Mouse (Mus musculus) embryonic facial prominence, embryonic 13.5 days (tissue): ENCODE results near the gene Gna15. TPM values are rescaled to one million over a fixed set of nuclear protein-coding genes. Genes with fewer than 3 reads are reported as not detected.
A peak's percentile ranks its signal among the peaks of the same experiment; 100 is the strongest.

Source experiments
- ATAC-seq: fragments of 200-750 bp; cut with Nextera tagmentation; 2 replicates; pipeline ENCODE4 v1.8.0; 2017; ENCODE audit warnings: low read depth; ENCODE audit not compliant: insufficient number of reproducible peaks, insufficient read depth, low FRiP score, low TSS enrichment
- H3K27ac ChIP-seq: fragments of 300-500 bp; sonication (generic); 2 replicates; pipeline ENCODE4 v1.5.1; 2015; ENCODE audit warnings: moderate library complexity, mild to moderate bottlenecking, inconsistent platforms
- H3K27me3 ChIP-seq: fragments of 300-500 bp; sonication (generic); 2 replicates; pipeline ENCODE4 v1.6.1; 2015; ENCODE audit warnings: mild to moderate bottlenecking, inconsistent platforms
- H3K36me3 ChIP-seq: fragments of 300-500 bp; sonication (generic); 2 replicates; pipeline ENCODE4 v1.6.1; 2015; ENCODE audit warnings: mild to moderate bottlenecking, inconsistent platforms
- H3K4me1 ChIP-seq: fragments of 300-500 bp; sonication (generic); 2 replicates; pipeline ENCODE4 v1.6.1; 2015; ENCODE audit warnings: inconsistent platforms
- H3K4me2 ChIP-seq: fragments of 300-500 bp; sonication (generic); 2 replicates; pipeline ENCODE4 v1.6.1; 2015; ENCODE audit warnings: moderate library complexity, mild to moderate bottlenecking, inconsistent platforms
- H3K4me3 ChIP-seq: fragments of 300-500 bp; sonication (generic); 2 replicates; pipeline ENCODE4 v1.5.1; 2015; ENCODE audit warnings: mild to moderate bottlenecking, inconsistent platforms
- H3K9ac ChIP-seq: fragments of 300-500 bp; sonication (generic); 2 replicates; pipeline ENCODE4 v1.6.1; 2015; ENCODE audit warnings: mild to moderate bottlenecking, inconsistent platforms
- H3K9me3 ChIP-seq: fragments of 300-500 bp; sonication (generic); 2 replicates; pipeline ENCODE4 v1.6.1; 2016; ENCODE audit warnings: inconsistent platforms
- WGBS: fragments of 180-500 bp; shearing (Covaris S2); methylation state at CpG from one replicate; pipeline ENCODE4 v1.1.7; 2015; ENCODE audit warnings: mixed read lengths; 5-methylcytosine and 5-hydroxymethylcytosine counted together
- polyA plus RNA-seq: library from polyadenylated mRNA; unstranded; fragments of >200 nt; fragmentation: Nextera tagmentation; extraction: Ambion mirVana; gene quantifications from 2 replicates; pipeline ENCODE4 v1.2.1, GENCODE M21; 2015

Gna15 gene
- polyA plus RNA-seq, 1 experiment from 2014 or later: 2.1 TPM

- H3K9me3 ChIP-seq: no peaks in the 10 kb centered on the region
- H3K27ac ChIP-seq: peak overlapping the region; percentile 71; the same call in 1 of the 2 replicates
- H3K36me3 ChIP-seq: peaks cover 52% of the 10 kb centered on the region
- peak overlapping the region; percentile 14; the same call in 1 of the 2 replicates for H3K4me2 ChIP-seq
- WGBS: 21% methylated on average over 10 of the region's 10 CpGs
- peaks cover 78% of the 10 kb centered on the region for H3K4me1 ChIP-seq
- no peaks in the 10 kb centered on the region for H3K27me3 ChIP-seq
- H3K9ac ChIP-seq: no peak overlapping the region
- no peak overlapping the region for H3K4me3 ChIP-seq
- no peak for ATAC-seq
Measured at GRCm38 (mm10) chr10:81564734-81565133, 40.7 kb upstream of the Gna15 start.

GRCm38 (mm10) chr10:81564216-81564615, 40.2 kb upstream of the Gna15 start:
- Histone ChIP-seq H3K4me1 (peaks cover 73% of the 10 kb centered on the region), H3K4me2 (peak overlapping the region; percentile 56), H3K27me3 (no peaks in the 10 kb centered on the region), H3K4me3 (peak overlapping the region; percentile 29), H3K36me3 (peaks cover 52% of the 10 kb centered on the region), H3K9me3 (no peaks in the 10 kb centered on the region), H3K27ac (peak overlapping the region; percentile 71), H3K9ac (peak overlapping the region; percentile 57)
- ATAC-seq: no peak
- 6% methylated on average over 10 of the region's 10 CpGs for WGBS

- Histone ChIP-seq H3K9ac (peak overlapping the region; percentile 57; the same call in 1 of the 2 replicates), H3K27me3 (no peaks in the 10 kb centered on the region), H3K4me2 (peak overlapping the region; percentile 56), H3K9me3 (no peaks in the 10 kb centered on the region), H3K36me3 (peaks cover 52% of the 10 kb centered on the region), H3K4me3 (peak overlapping the region; percentile 29), H3K4me1 (peaks cover 69% of the 10 kb centered on the region), H3K27ac (peak overlapping the region; percentile 64; the same call in 1 of the 2 replicates)
- no peak for ATAC-seq
- 8% methylated on average over 6 of the region's 6 CpGs for WGBS
Measured at GRCm38 (mm10) chr10:81563481-81563880, 39.5 kb upstream of the Gna15 start.

GRCm38 (mm10) chr10:81562411-81562810, 38.4 kb upstream of the Gna15 start:
- Histone ChIP-seq H3K4me1 (peaks cover 61% of the 10 kb centered on the region), H3K9ac (0 out of 2 replicates have a peak overlapping the region, but pooled peaks have one; percentile 4), H3K9me3 (no peaks in the 10 kb centered on the region), H3K27ac (no peak overlapping the region), H3K27me3 (no peaks in the 10 kb centered on the region), H3K4me2 (peak overlapping the region; percentile 26), H3K36me3 (peaks cover 50% of the 10 kb centered on the region), H3K4me3 (0 out of 2 replicates have a peak overlapping the region, but pooled peaks have one; percentile 4)
- 77% methylated on average over 6 of the region's 6 CpGs for WGBS
- ATAC-seq: no peak

DNA sequence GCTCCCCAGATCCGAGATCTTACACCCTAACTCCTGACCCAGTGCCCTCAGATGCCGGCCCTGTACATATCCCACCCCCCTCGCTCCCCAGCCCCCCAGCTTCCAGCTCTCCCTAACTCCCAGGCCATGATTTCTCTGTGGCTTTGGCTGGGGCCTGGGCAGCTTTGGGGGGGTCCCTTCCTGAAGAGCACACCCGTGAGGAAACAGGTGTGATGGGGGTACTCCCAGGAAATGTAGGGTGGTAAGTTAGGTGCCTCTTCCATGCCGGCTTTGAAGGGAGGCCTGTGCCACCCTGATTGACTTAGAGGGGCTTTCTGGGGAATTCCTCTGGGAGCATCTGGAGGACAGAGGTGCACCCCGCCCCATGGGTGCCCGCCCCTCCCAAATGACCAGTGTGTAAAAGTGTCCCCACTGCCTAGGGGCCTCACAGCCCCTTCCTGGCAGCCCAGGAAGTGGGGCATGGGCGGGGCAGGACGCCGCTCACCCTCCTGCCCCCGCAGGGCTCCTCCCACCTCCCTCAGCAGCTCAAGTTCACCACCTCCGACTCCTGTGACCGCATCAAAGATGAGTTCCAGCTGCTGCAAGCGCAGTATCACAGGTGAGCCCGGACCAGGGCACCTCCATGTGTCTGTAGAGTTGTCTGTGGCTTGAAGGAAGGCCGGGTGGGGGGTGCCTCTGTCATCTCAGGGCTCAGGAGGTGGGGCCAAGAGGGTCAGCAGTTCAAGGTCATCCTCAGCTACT, 36.9 kb upstream of the Gna15 start:
- no peak for ATAC-seq
- peak overlapping the region; percentile 92 for H3K4me3 ChIP-seq

GRCm38 (mm10) chr10:81559627-81560539, 35.9 kb upstream of the Gna15 start:
- H3K4me3 ChIP-seq: peak overlapping the region; percentile 92
- no peaks in the 10 kb centered on the region for H3K27me3 ChIP-seq
- H3K9ac ChIP-seq: peak overlapping the region; percentile 97
- no peaks in the 10 kb centered on the region for H3K9me3 ChIP-seq
- peak overlapping the region; percentile 92 for H3K4me2 ChIP-seq
- WGBS: 1% methylated on average over 36 of the region's 36 CpGs
- peaks cover 47% of the 10 kb centered on the region for H3K4me1 ChIP-seq
- H3K27ac ChIP-seq: peak overlapping the region; percentile 93
- peaks cover 25% of the 10 kb centered on the region for H3K36me3 ChIP-seq
- peak; percentile 15; the same call in 1 of the 2 replicates for ATAC-seq

More for the DNA sequence above, 36.9 kb upstream of the Gna15 start:
- WGBS: 9% methylated on average over 16 of the region's 16 CpGs
- H3K9me3 ChIP-seq: no peaks in the 10 kb centered on the region
- peak overlapping the region; percentile 92 for H3K4me2 ChIP-seq
- peak overlapping the region; percentile 97 for H3K9ac ChIP-seq
- peaks cover 35% of the 10 kb centered on the region for H3K36me3 ChIP-seq
- no peaks in the 10 kb centered on the region for H3K27me3 ChIP-seq
- H3K27ac ChIP-seq: peak overlapping the region; percentile 93
- H3K4me1 ChIP-seq: peaks cover 57% of the 10 kb centered on the region

GRCm38 (mm10) chr10:81559163-81559626, 35.2 kb upstream of the Gna15 start, which contains the start of gene Aes:
Gene Aes, plus strand, starts transcription at chr10:81559488.
- no peaks in the 10 kb centered on the region for H3K27me3 ChIP-seq
- peaks cover 18% of the 10 kb centered on the region for H3K36me3 ChIP-seq
- H3K9ac ChIP-seq: peak within 1 kb of the TSS; percentile 97
- peak within 1 kb of the TSS; percentile 92 for H3K4me2 ChIP-seq
- peak within 1 kb of the TSS; percentile 93 for H3K27ac ChIP-seq
- WGBS: 1% methylated on average over 37 of the region's 53 CpGs
- H3K4me1 ChIP-seq: peaks cover 40% of the 10 kb centered on the region
- no peaks in the 10 kb centered on the region for H3K9me3 ChIP-seq
- peak; percentile 29; the same call in 1 of the 2 replicates for ATAC-seq
- peak within 1 kb of the TSS; percentile 92 for H3K4me3 ChIP-seq

DNA sequence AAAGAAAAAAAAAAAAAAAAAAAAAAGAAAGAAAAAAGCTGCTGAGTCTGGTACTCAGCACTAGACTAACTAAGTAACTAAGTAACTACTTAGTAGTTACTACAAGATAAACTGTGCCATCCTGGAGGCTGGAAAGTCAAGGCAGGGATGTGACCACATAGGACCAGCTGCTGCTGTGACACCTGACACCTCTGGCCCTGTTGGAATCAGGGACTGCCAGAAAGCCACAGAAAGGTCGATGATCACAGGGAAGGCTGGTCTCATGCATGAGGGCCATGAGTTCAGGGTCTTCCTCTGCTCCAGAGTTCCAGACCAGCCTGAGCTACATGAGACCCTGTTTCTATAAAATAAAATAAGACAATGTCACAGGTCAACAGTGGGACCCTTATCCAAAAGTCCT, 33.5 kb upstream of the Gna15 start:
- Histone ChIP-seq H3K36me3 (peaks cover 4% of the 10 kb centered on the region; the same call in 1 of the 2 replicates), H3K9me3 (no peaks in the 10 kb centered on the region), H3K27ac (no peak overlapping the region), H3K4me3 (no peak overlapping the region), H3K9ac (no peak overlapping the region), H3K27me3 (no peaks in the 10 kb centered on the region), H3K4me2 (no peak overlapping the region), H3K4me1 (peaks cover 23% of the 10 kb centered on the region)
- 37% methylated on average over 1 of the region's 1 CpGs for WGBS
- no peak for ATAC-seq

- no peak for ATAC-seq
- Histone ChIP-seq H3K4me1 (peaks cover 23% of the 10 kb centered on the region), H3K4me3 (no peak overlapping the region), H3K36me3 (no peaks in the 10 kb centered on the region), H3K9ac (no peak overlapping the region), H3K27ac (no peak overlapping the region), H3K4me2 (no peak overlapping the region), H3K27me3 (no peaks in the 10 kb centered on the region), H3K9me3 (no peaks in the 10 kb centered on the region)
- 68% methylated on average over 3 of the region's 3 CpGs for WGBS
Measured at GRCm38 (mm10) chr10:81556282-81556681, 32.3 kb upstream of the Gna15 start.

- Histone ChIP-seq H3K27me3 (no peaks in the 10 kb centered on the region), H3K27ac (no peak overlapping the region), H3K4me2 (no peak overlapping the region), H3K36me3 (no peaks in the 10 kb centered on the region), H3K4me1 (peaks cover 12% of the 10 kb centered on the region), H3K9me3 (no peaks in the 10 kb centered on the region), H3K4me3 (no peak overlapping the region), H3K9ac (no peak overlapping the region)
- ATAC-seq: no peak
- 76% methylated on average over 6 of the region's 6 CpGs for WGBS
Measured at GRCm38 (mm10) chr10:81553807-81554755, 30.1 kb upstream of the Gna15 start.
